Mouse (Mus musculus) naive thymus-derived CD4-positive, alpha-beta T cell, adult 5 months (primary cell): Measurements from ENCODE around the gene Mrps18a. TPM values are rescaled to one million over a fixed set of nuclear protein-coding genes. Genes with fewer than 3 reads are reported as not detected.

Experiments used
- polyA plus RNA-seq: library from polyadenylated mRNA; unstranded; fragments of 100-300 nt; shearing (Covaris generic); gene quantifications from one replicate; pipeline ENCODE4 v1.2.1, GENCODE M21; 2017

The Mrps18a gene
- 81.6 TPM for polyA plus RNA-seq

GRCm38 (mm10) chr17:46110402-46111289 lies at the start of gene Mrps18a:
Mrps18a (plus strand) TSS chr17:46110986.

DNA sequence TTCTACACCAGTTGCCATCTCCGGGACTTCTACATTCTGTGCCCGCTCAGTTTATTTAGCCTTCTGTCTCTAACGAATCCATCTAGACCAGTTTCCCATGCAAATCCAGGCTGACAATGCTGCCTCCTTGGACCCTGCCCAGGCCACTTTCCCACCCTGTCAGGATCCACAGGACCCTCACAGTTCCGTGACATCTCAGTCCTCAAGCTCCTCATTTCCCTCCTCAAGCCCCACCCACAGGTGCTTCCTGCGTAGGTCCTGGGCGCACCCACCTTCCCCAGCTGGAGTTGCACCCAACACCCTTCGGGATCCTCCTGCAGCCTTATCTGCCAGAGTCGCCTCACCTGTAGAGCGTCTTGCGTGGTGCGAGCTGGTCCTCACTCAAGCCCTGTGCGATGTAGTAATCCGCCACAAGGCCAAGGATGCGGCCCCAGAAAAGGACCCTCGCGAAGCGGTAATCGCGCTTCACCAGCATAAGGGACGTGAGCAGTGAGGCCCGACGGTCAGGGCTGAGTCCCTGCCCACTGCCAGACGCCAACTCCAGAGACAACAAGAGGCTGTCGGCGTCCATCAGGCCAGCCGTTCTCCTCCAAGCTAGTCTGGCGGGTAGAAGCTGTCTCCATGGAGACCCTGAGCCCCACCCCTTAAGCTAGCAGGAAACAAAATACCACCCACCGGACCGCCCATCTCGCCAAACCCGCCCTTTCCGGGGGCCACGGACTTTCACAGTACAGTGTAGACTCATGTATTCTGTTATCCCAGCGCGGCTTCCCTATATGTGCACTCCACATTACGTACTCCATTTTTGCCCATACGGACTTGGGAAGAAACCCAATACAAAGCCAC lies 33.0 kb downstream of the Mrps18a start, which contains the start of gene Rsph9:
TSS of gene Rsph9 (minus strand) at position 639 of the 846 bp plus-strand sequence.

GRCm38 (mm10) chr17:46152847-46153782 lies 42.3 kb downstream of the Mrps18a start, which contains the start of gene Mad2l1bp:
Mad2l1bp (minus strand) TSS chr17:46153553.

DNA sequence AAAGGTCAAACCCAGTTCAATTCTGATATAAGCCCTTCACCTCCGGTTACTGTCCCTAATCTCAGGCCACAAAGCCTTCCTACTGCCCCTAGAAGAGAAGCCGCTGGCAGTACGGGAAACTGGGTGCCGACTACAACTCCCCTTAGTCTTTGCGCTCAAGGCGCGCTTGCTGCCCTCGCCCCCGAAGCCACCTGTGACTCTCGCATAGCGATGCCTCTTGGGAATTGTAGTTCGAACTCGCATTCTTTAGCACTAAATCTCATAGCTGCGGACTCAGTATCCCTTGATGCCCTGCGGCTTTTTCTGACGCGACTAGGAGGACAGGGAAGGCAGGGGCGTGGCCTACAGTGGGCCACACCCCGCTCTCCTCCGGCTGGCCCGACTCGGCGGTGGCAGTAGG lies 49.9 kb downstream of the Mrps18a start, which contains the start of gene Gtpbp2:
TSS of gene Gtpbp2 (plus strand) at position 347 of the 400 bp plus-strand sequence.

Other genes starting within 250 kb of the Mrps18a start
- 5.0 TPM for gene Vegfa, start 78.6 kb upstream of the Mrps18a start, polyA plus RNA-seq
- 0.87 TPM for gene Rsph9, start 33.2 kb downstream of the Mrps18a start, polyA plus RNA-seq
- 41.2 TPM for gene Mad2l1bp, start 42.6 kb downstream of the Mrps18a start, polyA plus RNA-seq
- gene Gtpbp2, start 50.0 kb downstream of the Mrps18a start, polyA plus RNA-seq: 72.4 TPM
- 5.0 TPM for gene Polh, start 91.7 kb downstream of the Mrps18a start, polyA plus RNA-seq
- gene Xpo5, start 91.8 kb downstream of the Mrps18a start, polyA plus RNA-seq: 32.3 TPM
- gene Polr1c, start 137.1 kb downstream of the Mrps18a start, polyA plus RNA-seq: 54.6 TPM
- gene Yipf3, start 137.1 kb downstream of the Mrps18a start, polyA plus RNA-seq: 174 TPM
- gene Lrrc73, start 142.5 kb downstream of the Mrps18a start, polyA plus RNA-seq: 0.21 TPM
- 38.5 TPM for gene Tjap1, start 172.0 kb downstream of the Mrps18a start, polyA plus RNA-seq
- gene Dlk2, start 186.4 kb downstream of the Mrps18a start, polyA plus RNA-seq: not detected
- gene Abcc10, start 217.4 kb downstream of the Mrps18a start, polyA plus RNA-seq: 5.6 TPM